Mouse (Mus musculus): Measurements from ENCODE around the gene Fads1.

DNA sequence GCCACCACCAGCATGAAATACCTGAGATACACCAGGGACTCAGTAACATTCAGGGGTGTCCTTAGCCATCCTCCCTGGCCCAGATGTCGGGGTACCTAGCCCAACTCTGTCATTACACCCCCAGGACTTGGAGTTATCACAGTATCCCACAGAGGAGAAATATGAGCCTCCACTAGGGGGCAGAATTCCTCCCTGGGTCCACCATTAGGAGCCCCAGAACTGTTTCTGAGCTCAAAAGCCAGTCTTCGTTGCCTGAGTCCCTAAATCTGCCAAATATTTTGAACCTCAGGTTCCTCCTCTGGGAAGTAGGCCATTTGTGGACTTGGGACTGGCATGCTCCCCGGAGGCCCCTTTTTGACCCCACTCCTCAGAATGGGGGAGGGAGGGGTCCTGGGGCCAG is 36.4 kb downstream of the Fads1 start:
- no peak for TF ChIP-seq POLR2A (IDR thresholded peaks at IDR 0.05; ENCODE audit: extremely low read depth, insufficient read depth, low read length)
- peak; percentile 49 for TF ChIP-seq CTCF (IDR thresholded peaks at IDR 0.05; ENCODE audit: extremely low read depth, insufficient read depth, low read length)
